Mouse (Mus musculus): Measurements from ENCODE around the gene Dusp6. TPM values are rescaled to one million over a fixed set of nuclear protein-coding genes. Genes with fewer than 3 reads are reported as not detected.

Dusp6 gene
- polyA plus RNA-seq, 1 experiment = 30.8 TPM

DNA sequence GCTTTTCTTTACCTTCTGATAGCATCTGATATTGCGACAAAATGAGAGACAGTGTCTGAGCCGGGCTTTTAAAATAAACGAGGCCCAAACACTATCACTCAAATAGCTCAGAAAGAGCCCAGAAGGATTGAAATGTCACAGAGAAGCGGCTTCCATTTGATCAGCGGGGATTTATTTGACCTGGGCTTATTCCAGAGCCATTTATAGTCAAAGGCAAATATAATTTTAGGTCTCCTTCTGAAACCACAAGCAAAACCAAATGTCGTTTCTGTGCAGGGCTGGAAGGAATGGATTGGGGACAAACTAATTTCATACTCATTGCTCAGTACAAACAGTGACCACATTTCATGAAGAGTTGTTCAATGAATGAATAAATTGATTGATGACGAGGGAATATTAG lies 51.3 kb downstream of the Dusp6 start:
- Histone ChIP-seq H3K4me3 (ENCODE audit: extremely low read depth, insufficient read depth, insufficient read length) (no peak overlapping the region), H3K27me3 (ENCODE audit: control insufficient read depth, insufficient read depth, low read length) (no peaks in the 10 kb centered on the region), H3K27ac (ENCODE audit: insufficient read depth, low read length) (no peak overlapping the region), H3K4me1 (ENCODE audit: control insufficient read depth, insufficient read depth, insufficient read length) (no peaks in the 10 kb centered on the region), H3K36me3 (ENCODE audit: control insufficient read depth, insufficient read depth, low read length) (no peaks in the 10 kb centered on the region)
- WGBS = 76% methylated on average over 7 of the region's 7 CpGs
- no peak for TF ChIP-seq POLR2A (IDR thresholded peaks at IDR 0.05; ENCODE audit: low read depth, low read length)
- DNase-seq (ENCODE audit: low read depth in 1 of 2, low spot score in 2 of 2) = no peak

DNA sequence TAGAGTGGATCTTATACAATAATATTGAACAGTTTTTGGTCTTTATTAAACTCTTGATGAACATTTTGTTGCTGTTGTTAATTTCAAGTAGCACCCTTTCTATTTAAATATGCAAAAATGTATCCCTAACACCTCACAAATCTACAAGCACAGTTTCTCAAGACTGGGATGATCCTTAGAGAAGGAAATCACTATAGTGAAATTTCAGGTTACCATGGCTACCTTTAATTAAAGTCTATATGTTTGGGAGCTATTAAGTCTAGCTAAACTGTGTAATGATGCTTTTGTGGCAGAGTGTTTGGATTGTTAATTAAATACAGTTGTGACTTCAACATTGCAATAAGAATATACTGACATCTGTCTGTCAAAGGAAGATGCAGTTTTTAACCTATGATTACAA lies 54.0 kb downstream of the Dusp6 start:
- no peaks in the 10 kb centered on the region for H3K36me3 ChIP-seq (ENCODE audit: control insufficient read depth, insufficient read depth, low read length)
- no peak for DNase-seq (ENCODE audit: low read depth in 1 of 2, low spot score in 2 of 2)
- no peaks in the 10 kb centered on the region for H3K4me1 ChIP-seq (ENCODE audit: control insufficient read depth, insufficient read depth, insufficient read length)
- no peaks in the 10 kb centered on the region for H3K27me3 ChIP-seq (ENCODE audit: control insufficient read depth, insufficient read depth, low read length)
- no peak overlapping the region for H3K27ac ChIP-seq (ENCODE audit: insufficient read depth, low read length)
- TF ChIP-seq CTCF (IDR thresholded peaks at IDR 0.05; ENCODE audit: extremely low read depth, insufficient read depth, insufficient read length, insufficient replicate concordance) (no peak), POLR2A (IDR thresholded peaks at IDR 0.05; ENCODE audit: low read depth, low read length) (no peak)
- no peak overlapping the region for H3K4me3 ChIP-seq (ENCODE audit: extremely low read depth, insufficient read depth, insufficient read length)

Other genes starting within 250 kb of the Dusp6 start
- 4.4 and 5.1 TPM in 2 replicates for gene Poc1b, start 156.2 kb upstream of the Dusp6 start, polyA plus RNA-seq (2012; rRNA removed)
- 1.5 TPM in 2 replicates for gene Galnt4, start 155.1 kb upstream of the Dusp6 start, polyA plus RNA-seq (2012; rRNA removed)
- gene Phxr2, start 136.9 kb upstream of the Dusp6 start, polyA plus RNA-seq (2012; rRNA removed) = not detected in 2 replicates